In genomic region chr15:5519997-5520396, GRCm38 (mm10) we compare ENCODE assay signal across 22 mouse cellular contexts.
"Had no signal": no experiment of that assay in that cellular context is flagged by ENCODE, and none has a peak within 500 bp of the region (broad histone marks: within the 10 kb centered on the region; RNA-seq: fewer than 3 reads in every experiment).

No protein-coding gene starts in this region.

- H3K9ac ChIP-seq: liver, embryonic 15.5 days; liver, postnatal 0 days; lung, embryonic 15.5 days; midbrain, embryonic 12.5 days; midbrain, embryonic 15.5 days; neural tube, embryonic 13.5 days; neural tube, embryonic 15.5 days had no signal

- DNase-seq: liver, postnatal 0 days; lung, adult 2 months; lung, postnatal 14 days; lung, postnatal 36 days; retina, postnatal 1 day; right cerebral cortex, adult 18-20 months; right cerebral cortex, postnatal 25 days; right cerebral cortex, postnatal 4 days; spleen, adult 18-20 months; thymus, adult 18-20 months; thymus, postnatal 14 days; thymus, postnatal 36 days had no signal

- H3K27me3 ChIP-seq: liver, embryonic 15.5 days; lung, embryonic 15.5 days; megakaryocyte, embryonic 14.5 days; midbrain, embryonic 12.5 days; midbrain, embryonic 15.5 days; neural tube, embryonic 13.5 days; neural tube, embryonic 15.5 days had no signal

- H3K4me2 ChIP-seq: liver, embryonic 15.5 days; lung, embryonic 15.5 days; midbrain, embryonic 12.5 days; midbrain, embryonic 15.5 days; neural tube, embryonic 13.5 days; neural tube, embryonic 15.5 days had no signal

- ATAC-seq: liver, postnatal 0 days; lung, postnatal 0 days; midbrain, embryonic 15.5 days had no signal

- H3K4me1 ChIP-seq: liver, embryonic 15.5 days; lung, embryonic 15.5 days; midbrain, embryonic 12.5 days; midbrain, embryonic 15.5 days; neural tube, embryonic 13.5 days; neural tube, embryonic 15.5 days had no signal

- H3K4me3 ChIP-seq: liver, embryonic 15.5 days; lung, embryonic 15.5 days; megakaryocyte, embryonic 14.5 days; midbrain, embryonic 12.5 days; midbrain, embryonic 15.5 days; myocyte; neural tube, embryonic 13.5 days; neural tube, embryonic 15.5 days had no signal

- H3K36me3 ChIP-seq: liver, embryonic 15.5 days; lung, embryonic 15.5 days; midbrain, embryonic 12.5 days; midbrain, embryonic 15.5 days; neural tube, embryonic 13.5 days; neural tube, embryonic 15.5 days had no signal

- H3K9me3 ChIP-seq: liver, embryonic 15.5 days; lung, embryonic 15.5 days; megakaryocyte, embryonic 14.5 days; midbrain, embryonic 12.5 days; midbrain, embryonic 15.5 days; neural tube, embryonic 13.5 days; neural tube, embryonic 15.5 days had no signal

- H3K27ac ChIP-seq: liver, embryonic 15.5 days; lung, embryonic 15.5 days; macrophage; midbrain, embryonic 12.5 days; midbrain, embryonic 15.5 days; neural tube, embryonic 13.5 days; neural tube, embryonic 15.5 days had no signal
